Mouse (Mus musculus): ENCODE data around the gene Commd1.

Gene Commd1

DNA sequence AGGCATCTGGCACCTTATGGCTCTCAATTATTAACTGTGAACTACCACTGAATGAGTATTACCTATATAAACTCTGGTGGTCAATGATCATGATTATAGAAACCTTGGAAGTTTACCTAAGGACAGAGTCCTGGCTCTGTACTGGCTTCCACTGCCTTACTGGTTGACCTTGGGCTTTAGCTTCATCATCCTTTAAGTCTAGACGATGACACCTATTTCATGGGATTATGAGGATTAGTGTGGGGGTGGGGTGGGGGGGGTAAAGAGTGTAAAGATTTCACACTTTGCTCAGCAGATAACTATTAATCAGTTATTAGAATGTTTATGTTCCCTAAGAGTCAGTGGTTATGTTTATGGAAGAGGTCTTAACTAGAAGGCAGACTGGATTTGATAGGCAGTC is 7.6 kb upstream of the Commd1 start:
- DNase-seq (ENCODE audit: low spot score), result no peak

DNA sequence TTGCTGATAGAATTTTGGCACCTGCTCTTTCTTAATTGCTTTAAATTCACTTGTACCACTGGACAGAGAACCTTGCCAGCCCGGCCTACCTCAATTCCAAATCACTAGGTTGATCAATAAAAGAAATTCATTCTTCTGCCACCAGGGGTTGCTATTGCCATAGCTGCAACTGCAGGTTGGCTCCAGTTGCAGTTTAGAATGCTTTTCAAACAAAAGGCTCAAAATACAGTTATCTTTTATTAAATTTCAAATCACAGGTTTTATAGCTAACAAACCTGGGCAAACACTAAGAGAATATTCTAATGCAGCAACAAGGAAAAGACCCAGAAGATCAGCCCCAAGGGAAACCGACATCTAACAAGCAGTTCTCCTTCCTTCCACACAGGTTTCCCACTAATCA is 5.2 kb upstream of the Commd1 start:
- DNase-seq (ENCODE audit: low spot score), result no peak

DNA sequence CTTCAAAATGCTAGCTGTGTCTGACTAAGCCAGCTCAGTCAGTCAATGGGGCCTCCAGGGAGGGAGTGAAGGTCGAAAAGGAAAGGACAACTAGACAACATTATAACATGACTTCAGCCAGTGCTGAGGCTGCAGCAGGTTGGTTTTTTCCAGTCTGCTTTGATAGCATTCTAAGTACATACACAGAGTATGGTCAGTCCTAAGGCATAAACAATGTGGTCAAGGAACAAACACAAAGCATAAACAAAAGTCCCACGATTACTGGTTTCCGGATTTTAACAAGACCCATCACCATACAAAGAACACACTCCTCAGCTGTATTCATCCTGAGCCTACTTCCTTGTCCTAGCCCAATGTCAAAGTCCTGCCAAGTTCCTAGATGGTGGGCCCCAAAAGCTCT is 3.3 kb upstream of the Commd1 start:
- DNase-seq (ENCODE audit: low spot score), result no peak

DNA sequence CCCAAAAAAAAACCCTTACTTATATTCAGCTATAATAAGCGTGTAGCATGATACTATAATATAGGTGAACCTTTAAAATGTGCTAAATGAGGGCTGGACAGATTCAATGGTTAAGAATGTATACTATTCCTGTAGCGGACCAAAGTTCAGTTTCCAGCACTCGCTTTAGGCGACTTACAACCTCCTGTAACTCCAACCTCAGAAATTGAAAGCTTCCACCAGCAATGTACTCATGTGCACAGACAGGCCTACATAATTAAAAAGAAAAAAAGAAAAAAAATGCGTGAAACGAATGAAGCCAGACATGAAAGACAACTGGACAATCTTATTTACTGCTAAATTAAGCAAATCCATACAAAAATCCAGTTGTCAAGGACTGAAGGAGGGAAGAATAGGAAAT is 664 bp upstream of the Commd1 start:
- DNase-seq (ENCODE audit: low spot score), result no peak

DNA sequence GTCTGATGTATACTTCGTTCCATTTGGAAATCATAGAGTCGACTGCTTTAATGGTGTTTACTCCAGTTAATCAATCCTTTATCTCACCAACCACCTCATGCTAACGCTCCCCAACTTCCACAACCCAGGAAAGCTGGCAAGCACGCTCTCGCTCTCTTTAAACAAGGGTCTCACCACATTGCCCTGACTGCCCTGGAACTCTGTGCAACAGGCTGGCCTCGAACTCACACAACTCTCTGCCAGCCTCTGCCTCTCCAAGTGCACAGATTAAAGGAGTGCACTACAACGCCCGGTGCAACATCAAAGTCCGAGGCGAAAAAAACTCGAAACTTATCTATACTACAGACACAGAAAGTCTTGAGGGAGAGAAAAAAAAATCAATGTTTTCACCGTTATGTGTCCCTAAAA is 635 bp downstream of the Commd1 start:
- DNase-seq (ENCODE audit: low spot score), result no peak

DNA sequence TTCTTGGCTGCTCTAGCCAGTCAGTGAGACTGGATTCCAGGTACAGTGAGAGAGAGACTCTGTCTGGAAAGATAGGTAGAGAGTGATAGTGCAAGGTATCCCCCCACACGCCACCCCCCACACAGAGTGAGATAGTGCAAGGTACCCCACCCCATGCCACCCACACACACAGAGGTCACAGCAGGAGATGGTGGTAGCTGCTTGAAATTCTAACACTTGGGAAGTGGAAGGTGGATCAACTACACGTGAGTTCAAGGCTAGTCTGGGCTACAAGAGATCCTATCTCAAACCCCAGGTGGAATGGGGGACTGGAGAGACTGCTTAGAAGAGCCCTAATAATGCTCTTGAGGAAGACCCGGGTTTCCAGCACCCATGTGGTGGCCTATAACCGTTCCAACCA is 1.1 kb downstream of the Commd1 start:
- DNase-seq (ENCODE audit: low spot score), result no peak

DNA sequence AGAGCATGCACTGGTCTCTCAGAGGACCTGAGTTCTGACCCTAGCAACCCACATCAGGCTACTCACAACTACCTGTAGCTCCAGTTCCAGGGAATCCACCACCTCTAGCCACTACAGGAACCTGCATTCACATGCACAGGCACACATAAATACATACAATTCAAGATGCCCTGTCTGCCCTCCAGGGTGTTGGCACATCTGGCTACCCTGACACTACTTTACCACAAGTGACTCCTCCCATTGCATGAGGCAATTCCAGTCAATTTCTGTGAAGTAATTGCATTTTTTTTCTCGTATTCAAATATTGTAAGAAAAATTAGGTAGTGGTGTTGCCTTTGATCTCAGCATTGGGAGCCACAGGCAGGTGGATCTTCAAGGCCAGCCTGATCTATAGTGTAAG is 3.0 kb downstream of the Commd1 start:
- no peak for DNase-seq (ENCODE audit: low spot score)

DNA sequence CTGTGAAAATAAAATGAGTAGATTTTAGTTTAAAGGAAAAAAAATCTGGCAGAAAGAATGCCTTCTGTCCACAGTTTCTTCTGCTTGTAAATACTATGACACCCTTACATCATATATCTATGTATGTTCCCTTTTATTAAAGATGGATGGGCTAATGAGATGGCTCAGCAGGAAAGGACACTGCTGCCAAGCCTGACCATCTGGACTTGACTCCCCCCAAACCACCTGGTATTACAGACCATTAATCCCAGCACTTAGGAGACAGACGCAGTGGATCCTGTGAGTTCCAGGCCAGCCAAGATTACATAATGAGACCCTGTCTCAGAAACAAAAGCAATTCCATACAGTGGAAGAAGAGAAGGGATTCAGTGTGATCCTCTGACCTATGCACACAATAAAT is 3.5 kb downstream of the Commd1 start:
- no peak for DNase-seq (ENCODE audit: low spot score)

DNA sequence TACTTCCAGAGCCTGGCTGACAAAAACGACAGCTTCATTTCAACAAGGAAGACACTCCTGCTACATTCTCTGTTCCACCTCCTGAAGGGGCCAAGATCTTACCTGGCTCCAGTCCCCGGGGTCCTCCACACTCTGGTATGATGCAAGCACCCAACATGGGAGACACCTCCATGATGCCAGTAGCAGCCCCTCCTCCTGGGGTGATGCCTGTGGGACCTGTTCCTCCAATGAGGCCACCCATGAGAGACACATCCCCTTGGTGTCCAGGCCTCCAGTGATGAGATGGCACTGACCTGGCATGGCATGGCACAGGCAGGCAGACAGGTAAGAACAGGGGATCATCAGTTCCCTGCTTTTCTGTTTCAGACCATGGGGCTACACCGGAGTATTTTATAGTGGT is 4.0 kb downstream of the Commd1 start:
- DNase-seq (ENCODE audit: low spot score), result no peak

DNA sequence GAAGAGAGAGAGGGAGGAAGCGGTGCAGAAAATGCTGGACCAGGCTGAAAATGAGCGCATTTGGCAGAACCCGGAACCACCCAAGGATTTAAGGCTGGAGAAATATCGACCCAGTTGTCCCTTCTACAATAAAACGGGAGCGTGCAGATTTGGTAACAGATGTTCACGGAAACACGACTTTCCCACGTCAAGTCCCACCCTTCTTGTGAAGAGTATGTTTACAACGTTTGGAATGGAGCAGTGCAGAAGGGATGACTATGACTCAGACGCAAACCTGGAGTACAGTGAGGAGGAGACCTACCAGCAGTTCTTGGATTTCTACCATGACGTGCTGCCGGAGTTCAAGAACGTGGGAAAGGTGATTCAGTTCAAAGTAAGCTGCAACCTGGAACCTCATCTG is 8.6 kb downstream of the Commd1 start:
- DNase-seq (ENCODE audit: low spot score), result peak; percentile 18

DNA sequence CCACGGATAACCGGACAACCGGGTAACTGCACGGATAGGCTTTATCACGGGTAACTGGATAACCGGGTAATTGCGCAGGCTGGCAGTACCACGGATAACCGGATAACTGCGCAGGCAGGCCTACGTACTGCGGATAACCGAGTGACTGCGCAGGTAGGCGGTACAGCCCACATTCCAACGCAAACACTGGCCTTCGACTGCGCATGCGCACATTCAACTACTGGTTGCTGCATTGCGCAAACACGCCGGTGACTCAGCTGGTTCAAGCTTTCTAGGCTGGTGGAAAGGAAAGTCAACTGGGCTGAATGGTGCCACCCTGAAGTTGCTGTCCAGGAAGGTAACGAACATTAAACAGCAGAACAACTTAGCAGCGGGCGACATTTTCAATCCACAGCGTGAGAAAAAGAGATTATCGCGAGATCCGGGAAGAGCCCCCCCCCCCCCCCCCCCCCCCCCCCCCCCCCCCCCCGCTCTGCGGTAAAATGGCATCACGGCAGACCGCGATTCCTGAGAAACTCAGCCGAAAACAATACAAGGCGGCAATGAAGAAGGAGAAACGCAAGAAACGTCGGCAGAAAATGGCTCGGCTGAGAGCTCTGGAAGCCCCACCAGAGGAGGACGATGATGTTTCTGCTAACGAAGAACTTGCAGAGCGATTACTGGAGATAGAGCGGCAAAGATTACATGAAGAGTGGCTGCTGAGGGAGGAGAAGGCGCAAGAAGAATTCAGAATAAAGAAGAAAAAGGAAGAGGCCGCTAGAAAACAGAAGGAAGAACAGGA is 9.2 kb downstream of the Commd1 start:
- peak; percentile 80 for DNase-seq (ENCODE audit: low spot score)

DNA sequence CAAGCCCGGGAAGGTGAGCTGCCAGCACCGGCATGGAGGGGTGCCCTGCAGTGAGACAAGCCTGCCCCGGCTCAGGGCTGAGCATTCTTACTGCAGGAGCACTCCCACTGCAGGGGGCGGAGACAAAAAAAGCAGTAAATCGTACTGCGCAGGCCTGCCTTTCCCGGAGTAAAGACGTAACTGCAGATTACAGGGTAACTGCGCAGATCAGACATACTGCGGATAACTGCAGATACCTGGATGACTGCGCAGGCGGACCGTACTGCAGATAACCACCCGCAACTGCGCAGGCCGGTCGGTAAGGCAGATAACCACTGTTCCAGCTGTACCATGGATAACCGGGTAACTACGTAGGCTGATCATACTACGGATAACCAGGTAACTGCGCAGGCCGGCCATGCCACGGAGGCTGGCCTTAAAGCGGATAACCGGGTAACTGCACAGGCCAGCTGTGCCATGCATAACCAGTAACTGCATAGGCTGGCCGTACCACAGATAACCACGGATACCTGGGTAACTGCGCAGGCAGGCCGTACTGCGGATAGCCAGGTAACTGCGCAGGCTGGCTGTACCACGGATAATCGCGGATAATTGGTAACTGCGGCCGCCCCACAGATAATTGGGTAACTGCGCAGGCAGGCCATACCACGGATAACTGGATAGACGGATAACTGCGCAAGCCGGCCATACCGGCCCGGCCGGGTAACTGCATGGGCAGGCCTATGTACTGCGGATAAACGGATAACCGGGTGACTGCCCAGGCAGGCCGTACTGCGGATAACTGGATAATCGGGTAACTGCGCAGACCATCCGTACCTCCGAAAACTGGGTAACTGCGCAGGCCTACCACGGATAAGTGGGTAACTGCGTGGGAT is 10.1 kb downstream of the Commd1 start, which contains the start of gene Zrsr1:
Gene Zrsr1 (plus strand): TSS at position 171 of the 875 bp plus-strand sequence.
- peak; percentile 62 for DNase-seq (ENCODE audit: low spot score)

DNA sequence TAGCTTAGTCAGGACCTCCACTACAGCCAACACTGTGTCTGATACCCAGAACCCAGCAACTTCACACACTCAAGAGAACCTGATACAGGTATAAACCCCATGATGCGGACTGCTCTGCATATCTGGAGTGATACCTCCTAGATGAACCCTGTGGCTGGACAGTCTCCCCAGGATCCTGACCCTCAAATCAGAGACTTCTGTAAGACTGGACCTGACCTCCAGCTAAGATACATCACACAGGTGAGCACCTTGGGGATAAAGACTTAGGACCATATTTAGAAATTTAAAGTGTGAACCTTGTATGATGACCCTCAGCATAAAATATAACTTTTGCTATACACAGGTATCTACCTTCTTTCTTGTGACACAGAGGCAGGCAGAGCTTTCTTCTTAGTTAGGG is 11.6 kb downstream of the Commd1 start:
- DNase-seq (ENCODE audit: low spot score), result no peak

DNA sequence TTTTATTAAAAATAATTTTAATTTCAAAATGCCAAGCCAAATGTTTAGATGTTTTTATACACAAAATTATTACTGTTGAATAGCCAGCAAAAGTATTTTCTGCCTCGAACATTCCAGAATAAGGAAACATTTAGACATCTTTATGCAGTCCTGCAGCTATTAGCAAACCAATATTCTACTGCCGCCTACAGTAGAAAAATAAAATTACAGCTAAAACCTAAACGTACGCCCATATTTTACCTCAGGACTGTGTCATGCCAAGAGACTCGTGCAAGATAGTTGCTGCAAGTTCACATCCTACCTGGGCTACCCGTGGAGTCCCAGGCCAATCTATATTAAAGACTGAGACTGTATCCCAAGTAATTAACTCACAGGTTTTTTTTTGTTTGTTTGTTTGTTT is 12.7 kb downstream of the Commd1 start:
- no peak for DNase-seq (ENCODE audit: low spot score)

DNA sequence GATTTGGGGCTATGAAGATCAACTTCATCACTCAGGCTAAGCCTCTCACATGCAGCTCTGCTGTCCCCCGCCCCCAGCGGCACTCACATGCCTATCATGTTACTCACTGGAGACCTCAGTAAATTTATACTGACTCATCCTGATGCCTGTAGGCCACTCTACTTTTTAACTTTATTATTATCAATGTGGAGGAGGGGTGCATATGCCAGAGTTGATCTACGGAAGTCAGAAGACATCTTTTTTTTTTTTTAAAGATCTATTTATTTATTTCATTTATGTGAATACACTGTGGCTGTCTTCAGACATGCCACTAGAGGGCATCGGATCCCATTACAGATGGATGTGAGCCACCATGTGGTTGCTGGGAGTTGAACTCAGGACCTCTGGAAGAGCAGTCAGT is 16.7 kb downstream of the Commd1 start:
- DNase-seq (ENCODE audit: low spot score), result no peak

DNA sequence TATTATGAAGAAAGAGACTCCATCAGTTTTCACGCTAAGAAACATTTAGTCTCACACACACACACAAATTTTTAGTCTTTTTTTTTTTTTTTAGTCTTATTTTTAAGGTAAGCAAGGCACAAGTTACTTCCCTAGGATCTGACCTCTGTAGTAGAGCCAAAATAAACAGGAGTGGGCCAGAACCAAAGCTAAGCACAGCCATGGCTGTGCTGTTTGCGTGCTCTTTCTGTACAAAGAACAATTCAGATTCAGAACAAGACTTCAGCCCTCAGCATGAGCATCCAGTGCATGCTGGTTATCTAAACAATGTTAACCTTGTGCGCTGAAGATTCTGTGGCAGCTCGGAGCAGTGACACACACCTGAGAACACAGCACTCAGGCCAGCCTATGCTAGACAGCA is 17.8 kb downstream of the Commd1 start:
- no peak for DNase-seq (ENCODE audit: low spot score)

DNA sequence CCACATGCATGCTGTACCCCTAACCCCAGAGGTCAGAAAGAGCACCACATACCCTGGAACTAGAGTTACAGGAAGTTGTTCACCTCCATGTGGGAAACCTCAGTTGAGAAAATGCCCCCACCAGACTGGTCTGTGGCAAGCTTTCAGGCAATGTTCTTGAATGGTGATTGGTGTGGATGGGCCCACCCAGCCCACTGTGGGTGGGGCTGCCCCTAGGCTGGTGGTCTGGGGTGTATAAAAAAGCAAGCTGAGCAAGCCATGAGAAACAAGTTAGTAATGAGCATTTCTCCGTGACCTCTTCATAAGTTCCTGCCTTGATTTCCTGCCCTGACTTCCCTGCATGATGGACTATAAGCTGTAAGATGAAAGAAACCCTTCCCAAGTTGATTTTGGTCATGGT is 20.1 kb downstream of the Commd1 start:
- no peak for DNase-seq (ENCODE audit: low spot score)

DNA sequence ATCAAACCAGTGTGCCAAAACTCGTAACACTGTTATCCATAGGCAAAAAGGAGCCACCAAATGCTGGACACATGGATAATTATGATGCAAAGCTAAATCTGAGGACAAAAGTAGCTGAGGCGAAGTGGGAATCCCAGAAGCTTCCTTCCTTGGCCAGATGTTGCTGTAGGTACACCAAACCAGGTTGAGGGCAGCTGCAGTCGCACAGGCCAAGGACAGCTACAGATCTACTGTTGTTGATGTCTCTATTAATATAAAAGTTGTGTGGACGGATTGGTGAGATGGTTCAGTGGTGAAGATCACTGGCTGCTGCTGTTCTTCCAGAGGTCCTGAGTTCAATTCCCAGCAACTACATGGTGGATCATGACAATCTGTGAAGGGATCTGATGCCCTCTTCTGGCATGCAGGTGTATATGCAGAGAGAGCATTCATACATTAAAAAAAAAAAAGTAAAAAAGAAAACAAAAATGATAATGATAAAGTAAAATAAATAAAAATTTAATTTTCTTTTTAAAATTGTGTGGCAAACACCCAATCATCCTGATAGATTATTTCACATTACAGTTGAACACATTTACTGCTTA is 24.3 kb downstream of the Commd1 start:
- DNase-seq (ENCODE audit: low spot score), result no peak

DNA sequence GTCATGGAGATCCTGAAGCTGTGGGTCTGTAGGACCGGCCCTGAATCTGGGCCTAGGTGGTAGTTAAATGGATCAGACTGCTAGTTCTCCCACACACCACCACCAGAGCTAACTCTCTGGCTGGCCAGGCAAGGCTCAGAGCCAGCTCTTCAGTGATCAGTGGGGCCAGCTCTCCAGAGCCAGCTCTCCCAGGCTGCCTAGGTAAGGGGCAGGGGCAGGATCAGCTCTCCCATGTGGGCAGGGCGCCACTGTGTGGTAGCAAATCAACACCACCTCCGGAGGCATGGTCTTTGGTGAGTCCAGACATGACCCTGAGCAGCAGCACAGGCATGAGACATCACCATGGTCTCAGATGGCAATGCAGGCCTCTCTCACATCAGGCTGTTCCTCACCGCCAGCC is 25.4 kb downstream of the Commd1 start:
- no peak for DNase-seq (ENCODE audit: low spot score)

DNA sequence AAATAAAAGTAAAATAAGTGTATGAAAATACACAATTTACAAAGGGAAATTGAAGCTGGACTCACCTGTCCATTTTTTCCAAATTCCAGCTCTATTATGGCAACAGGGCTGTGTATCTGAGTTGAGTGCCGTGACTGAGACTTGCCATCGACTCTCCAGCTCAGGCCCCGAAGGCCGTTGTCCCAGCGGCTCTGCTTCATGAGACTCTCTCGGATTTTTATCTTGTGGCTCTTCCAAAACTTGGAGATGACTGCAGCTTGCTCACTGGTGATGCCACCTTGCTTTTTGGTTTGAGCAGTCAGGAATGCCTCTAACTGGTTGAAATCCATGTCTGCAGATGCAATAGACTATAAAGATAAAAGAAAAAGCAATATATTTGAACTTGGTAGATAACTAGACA is 25.8 kb downstream of the Commd1 start:
- no peak for DNase-seq (ENCODE audit: low spot score)

DNA sequence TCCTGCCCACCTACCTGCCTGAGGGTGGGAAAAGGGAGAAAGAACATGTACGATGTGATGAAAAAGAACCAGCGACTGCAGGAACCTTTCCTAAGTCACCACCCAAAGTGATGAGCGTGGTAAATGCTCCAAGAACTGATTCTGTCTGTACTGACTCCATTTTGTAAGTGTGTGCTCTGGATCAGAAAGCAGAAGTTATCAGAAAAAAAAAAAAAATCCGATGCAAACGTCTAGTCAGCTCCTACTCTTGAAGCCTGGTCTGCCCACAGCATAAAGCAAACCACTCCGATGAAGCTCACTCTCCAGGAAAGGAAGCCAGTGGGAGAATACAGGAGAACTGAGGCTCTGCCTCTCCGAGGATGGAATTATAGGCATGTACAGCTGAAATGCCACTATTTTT is 29.5 kb downstream of the Commd1 start:
- no peak for DNase-seq (ENCODE audit: low spot score)

DNA sequence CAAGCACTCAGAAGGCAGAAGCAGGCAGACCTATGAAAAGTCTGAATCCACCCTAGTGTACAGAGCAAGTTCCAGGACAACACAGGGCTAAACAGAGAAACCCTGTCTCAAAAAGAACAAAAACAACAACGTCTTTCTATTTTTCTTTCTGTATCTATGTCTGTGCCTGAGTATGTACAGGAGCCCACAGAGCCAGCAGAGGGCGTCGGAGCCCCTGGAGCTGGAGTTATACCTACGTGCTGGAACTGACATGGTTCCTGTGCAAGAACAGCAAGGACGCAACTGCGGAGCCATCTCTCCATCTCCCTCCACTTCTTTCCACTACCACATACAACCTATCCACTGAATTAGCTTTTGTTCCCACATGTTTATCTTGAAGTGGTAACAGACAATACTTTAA is 32.1 kb downstream of the Commd1 start:
- DNase-seq (ENCODE audit: low spot score), result no peak

DNA sequence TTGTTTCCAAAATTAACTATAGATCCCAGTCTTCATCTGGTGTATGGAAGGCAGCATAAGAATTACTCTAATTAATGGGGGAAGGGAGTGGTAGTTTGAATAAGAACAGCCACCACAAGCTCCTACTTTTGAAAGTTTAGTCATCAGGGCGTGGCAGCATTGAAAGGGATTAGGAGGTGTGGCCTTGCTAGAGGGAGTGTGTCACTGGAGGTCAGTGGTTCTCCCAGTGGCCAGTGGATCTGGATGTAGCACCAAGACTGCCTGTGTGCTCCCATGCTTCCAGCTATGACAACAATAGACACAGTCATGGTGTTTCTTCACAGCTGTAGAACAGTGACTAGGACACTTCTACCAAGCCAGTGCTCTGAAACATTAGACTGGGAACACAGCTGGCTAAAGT is 33.1 kb downstream of the Commd1 start:
- no peak for DNase-seq (ENCODE audit: low spot score)

All from spleen, adult 12 weeks (tissue).